Mouse (Mus musculus): ENCODE data around the gene Zgrf1. TPM values are rescaled to one million over a fixed set of nuclear protein-coding genes. Genes with fewer than 3 reads are reported as not detected.
A peak's percentile ranks its signal among the peaks of the same experiment; 100 is the strongest.

Gene Zgrf1
- polyA plus RNA-seq, 1 experiment from 2014 or later: 10.8 TPM

- no peak for ATAC-seq (ENCODE audit: low FRiP score)
- H3K9ac ChIP-seq: no peak overlapping the region
- no peak overlapping the region for H3K4me2 ChIP-seq (replicated peaks)
- no peaks in the 10 kb centered on the region for H3K4me1 ChIP-seq
- H3K9me3 ChIP-seq (replicated peaks): no peaks in the 10 kb centered on the region
- no peaks in the 10 kb centered on the region for H3K27me3 ChIP-seq
- H3K27ac ChIP-seq: no peak overlapping the region
- peaks cover 12% of the 10 kb centered on the region for H3K36me3 ChIP-seq
- WGBS: 94% methylated on average over 1 of the region's 1 CpGs
- no peak overlapping the region for H3K4me3 ChIP-seq
Measured at GRCm38 (mm10) chr3:127597136-127597535, 43.8 kb downstream of the Zgrf1 start.

DNA sequence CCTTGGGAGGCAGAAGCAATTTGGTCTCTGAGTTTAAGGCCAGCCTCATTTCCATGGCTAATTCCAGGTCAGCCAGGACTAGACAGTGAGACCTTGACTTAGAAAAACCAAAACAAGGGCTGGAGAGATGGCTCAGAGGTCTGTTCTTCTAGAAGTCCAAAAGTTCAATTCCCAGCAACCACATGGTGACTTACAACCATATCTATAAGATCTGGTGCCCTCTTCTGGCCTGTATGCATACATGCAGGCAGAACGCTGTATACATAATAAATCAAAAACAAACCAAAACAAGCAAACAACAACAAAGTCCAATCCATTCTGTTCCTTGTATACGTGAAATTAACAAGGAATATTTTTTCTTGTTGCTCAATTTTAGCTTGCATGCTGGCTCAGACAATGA lies 54.8 kb downstream of the Zgrf1 start:
- no peaks in the 10 kb centered on the region for H3K4me1 ChIP-seq
- ATAC-seq (ENCODE audit: low FRiP score): no peak
- 0 out of 2 replicates have a peak, but pooled peaks cover 22% of the 10 kb centered on the region for H3K36me3 ChIP-seq
- H3K4me3 ChIP-seq: no peak overlapping the region
- no peak overlapping the region for H3K9ac ChIP-seq
- WGBS: 95% methylated on average over 2 of the region's 2 CpGs
- no peak overlapping the region for H3K4me2 ChIP-seq (replicated peaks)
- no peaks in the 10 kb centered on the region for H3K9me3 ChIP-seq (replicated peaks)
- no peak overlapping the region for H3K27ac ChIP-seq
- no peaks in the 10 kb centered on the region for H3K27me3 ChIP-seq

DNA sequence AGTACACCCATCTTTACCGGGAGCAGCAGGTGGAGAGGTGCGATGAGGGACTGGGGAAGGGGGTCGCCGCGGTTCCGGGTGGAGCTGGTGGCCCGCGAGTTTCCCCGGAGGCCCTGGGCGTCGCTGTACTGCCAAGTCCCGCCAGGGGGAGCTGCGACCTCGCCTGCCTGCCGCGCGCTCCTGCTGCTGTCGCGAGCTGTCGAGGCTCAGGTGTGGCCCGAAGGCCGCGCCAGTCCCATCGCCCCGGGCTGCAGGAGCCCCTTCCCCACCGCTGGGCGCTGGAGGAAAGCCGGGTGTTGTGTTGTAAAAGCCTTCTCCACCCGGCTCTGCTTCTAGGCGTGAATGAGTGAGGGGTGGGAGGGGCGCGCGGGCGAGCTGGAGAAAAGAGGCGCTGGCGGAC lies 72.0 kb downstream of the Zgrf1 start:
- Histone ChIP-seq H3K36me3 (no peaks in the 10 kb centered on the region), H3K4me3 (peak overlapping the region; percentile 37), H3K27ac (peak overlapping the region; percentile 17; the same call in 1 of the 2 replicates), H3K4me2 (replicated peaks) (peak overlapping the region; percentile 59), H3K9me3 (replicated peaks) (no peaks in the 10 kb centered on the region), H3K27me3 (peaks cover 51% of the 10 kb centered on the region), H3K4me1 (peaks cover 25% of the 10 kb centered on the region), H3K9ac (peak overlapping the region; percentile 50)
- WGBS: 0% methylated on average over 36 of the region's 36 CpGs
- ATAC-seq (ENCODE audit: low FRiP score): peak; percentile 88

- H3K4me3 ChIP-seq: peak overlapping the region; percentile 37
- H3K9me3 ChIP-seq (replicated peaks): no peaks in the 10 kb centered on the region
- H3K4me2 ChIP-seq (replicated peaks): peak overlapping the region; percentile 59
- peak; percentile 61 for ATAC-seq (ENCODE audit: low FRiP score)
- under 1% methylated on average over 28 of the region's 28 CpGs for WGBS
- H3K36me3 ChIP-seq: no peaks in the 10 kb centered on the region
- H3K27me3 ChIP-seq: peaks cover 56% of the 10 kb centered on the region
- no peak overlapping the region; the same call in 1 of the 2 replicates for H3K9ac ChIP-seq
- H3K27ac ChIP-seq: peak overlapping the region; percentile 17; the same call in 1 of the 2 replicates
- peaks cover 25% of the 10 kb centered on the region for H3K4me1 ChIP-seq
Measured at GRCm38 (mm10) chr3:127625701-127626399, 72.6 kb downstream of the Zgrf1 start.

DNA sequence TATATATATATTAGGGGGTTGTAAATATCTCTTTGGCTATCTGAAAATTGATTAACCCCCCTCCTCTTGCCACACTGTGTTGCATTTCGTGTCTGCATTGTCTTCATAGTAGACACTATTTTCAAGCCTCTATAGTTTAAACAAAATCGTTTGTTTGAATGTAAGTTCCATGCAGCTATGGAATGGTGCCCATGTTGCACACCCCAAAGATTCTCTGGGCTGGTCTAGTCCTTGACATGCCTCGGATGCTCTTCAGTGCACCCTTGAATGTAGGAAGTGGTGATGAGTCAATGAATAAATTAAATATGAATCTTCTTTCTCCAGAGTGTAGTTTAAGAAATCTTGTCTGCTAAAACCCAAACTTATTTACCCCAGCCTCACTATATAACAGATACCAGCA lies 73.2 kb downstream of the Zgrf1 start:
- Histone ChIP-seq H3K9ac (no peak overlapping the region), H3K4me1 (peaks cover 28% of the 10 kb centered on the region), H3K4me2 (replicated peaks) (no peak overlapping the region), H3K27ac (no peak overlapping the region), H3K27me3 (peaks cover 62% of the 10 kb centered on the region), H3K36me3 (no peaks in the 10 kb centered on the region), H3K4me3 (no peak overlapping the region), H3K9me3 (replicated peaks) (no peaks in the 10 kb centered on the region)
- WGBS: 5% methylated on average over 3 of the region's 3 CpGs
- no peak for ATAC-seq (ENCODE audit: low FRiP score)

GRCm38 (mm10) chr3:127627151-127627955 lies 74.1 kb downstream of the Zgrf1 start:
- Histone ChIP-seq H3K36me3 (no peaks in the 10 kb centered on the region), H3K9me3 (replicated peaks) (no peaks in the 10 kb centered on the region), H3K9ac (peak overlapping the region; percentile 43; the same call in 1 of the 2 replicates), H3K27ac (peak overlapping the region; percentile 40; the same call in 1 of the 2 replicates), H3K4me1 (peaks cover 34% of the 10 kb centered on the region), H3K4me2 (replicated peaks) (peak overlapping the region; percentile 35), H3K27me3 (peaks cover 71% of the 10 kb centered on the region), H3K4me3 (no peak overlapping the region)
- WGBS: under 1% methylated on average over 28 of the region's 28 CpGs
- ATAC-seq (ENCODE audit: low FRiP score): no peak

DNA sequence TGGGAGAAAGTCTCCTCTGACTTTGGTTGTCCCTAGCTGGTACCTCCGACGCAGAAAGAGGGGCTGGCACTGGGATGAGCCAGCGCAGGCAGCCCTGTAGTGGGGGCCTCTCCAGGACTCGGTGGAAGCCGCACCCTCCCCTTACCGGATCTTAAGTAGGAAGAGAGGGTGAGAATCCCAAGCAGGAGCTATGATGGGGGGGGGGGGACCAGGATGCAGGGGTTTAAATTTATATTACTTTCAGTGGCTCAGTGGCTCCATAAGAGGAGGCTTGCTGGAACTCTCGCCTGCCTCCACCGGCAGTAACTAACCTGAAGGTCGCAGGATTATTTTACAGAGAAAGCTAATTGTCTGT lies 74.6 kb downstream of the Zgrf1 start:
- under 1% methylated on average over 9 of the region's 9 CpGs for WGBS
- H3K27ac ChIP-seq: peak overlapping the region; percentile 40; the same call in 1 of the 2 replicates
- peaks cover 38% of the 10 kb centered on the region for H3K4me1 ChIP-seq
- peak overlapping the region; percentile 35 for H3K4me2 ChIP-seq (replicated peaks)
- H3K27me3 ChIP-seq: peaks cover 76% of the 10 kb centered on the region
- H3K36me3 ChIP-seq: no peaks in the 10 kb centered on the region
- H3K9me3 ChIP-seq (replicated peaks): no peaks in the 10 kb centered on the region
- peak overlapping the region; percentile 43; the same call in 1 of the 2 replicates for H3K9ac ChIP-seq
- ATAC-seq (ENCODE audit: low FRiP score): no peak
- peak overlapping the region; percentile 9; the same call in 1 of the 2 replicates for H3K4me3 ChIP-seq

DNA sequence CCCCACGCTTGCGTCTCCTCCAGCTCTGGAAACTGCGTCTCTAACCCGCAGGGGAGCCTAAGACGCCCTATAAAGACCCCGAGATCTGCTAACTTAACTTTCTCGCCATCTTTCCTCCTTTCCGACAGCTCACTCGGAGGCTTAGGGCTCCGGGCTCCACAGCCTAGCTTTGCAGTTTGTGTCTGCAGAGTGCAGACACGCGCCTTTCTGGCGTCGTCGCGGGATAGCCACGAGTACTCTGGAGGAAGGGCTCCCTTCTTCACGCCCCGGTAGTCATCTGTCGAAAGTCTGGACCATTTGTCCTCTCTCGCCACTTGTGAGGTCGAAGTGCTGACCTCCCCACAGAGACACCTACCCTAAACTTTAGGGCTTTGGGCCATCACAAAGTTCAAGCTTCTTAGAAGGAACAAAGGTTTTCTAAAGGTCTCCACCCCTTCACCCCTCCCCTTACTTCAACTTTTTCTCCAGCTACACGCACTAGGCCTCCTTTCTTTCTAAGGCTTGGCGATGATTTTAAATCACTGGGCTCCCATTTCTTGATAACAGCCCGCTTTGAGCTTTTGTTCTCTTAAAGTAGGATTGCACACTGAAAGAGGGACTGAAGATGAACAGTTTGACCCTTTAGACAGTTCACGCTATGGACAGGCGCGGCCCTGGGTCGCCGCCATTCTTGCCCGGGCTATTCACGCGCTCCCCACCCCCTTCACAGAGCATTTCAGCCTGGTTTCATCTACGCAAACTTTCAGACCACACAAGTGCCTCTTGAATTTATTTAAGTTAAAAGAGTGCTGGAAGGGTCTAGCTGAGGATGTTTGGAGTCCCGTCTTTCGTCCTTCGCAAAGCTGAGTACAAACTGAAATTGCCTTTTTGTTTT lies 75.3 kb downstream of the Zgrf1 start:
- Histone ChIP-seq H3K27ac (no peak overlapping the region), H3K9ac (0 out of 2 replicates have a peak overlapping the region, but pooled peaks have one; percentile 43)
- no peak for ATAC-seq (ENCODE audit: low FRiP score)

GRCm38 (mm10) chr3:127630190-127630589 lies 76.9 kb downstream of the Zgrf1 start:
- H3K27ac ChIP-seq: no peak overlapping the region
- no peaks in the 10 kb centered on the region for H3K9me3 ChIP-seq (replicated peaks)
- H3K4me2 ChIP-seq (replicated peaks): no peak overlapping the region
- H3K27me3 ChIP-seq: peaks cover 82% of the 10 kb centered on the region
- H3K4me3 ChIP-seq: no peak overlapping the region
- 13% methylated on average over 1 of the region's 1 CpGs for WGBS
- no peaks in the 10 kb centered on the region for H3K36me3 ChIP-seq
- ATAC-seq (ENCODE audit: low FRiP score): no peak
- no peak overlapping the region for H3K9ac ChIP-seq
- peaks cover 52% of the 10 kb centered on the region for H3K4me1 ChIP-seq

More for the DNA sequence above, 75.3 kb downstream of the Zgrf1 start:
- no peaks in the 10 kb centered on the region for H3K9me3 ChIP-seq (replicated peaks)
- H3K4me1 ChIP-seq: peaks cover 44% of the 10 kb centered on the region
- peaks cover 82% of the 10 kb centered on the region for H3K27me3 ChIP-seq
- 2% methylated on average over 37 of the region's 37 CpGs for WGBS
- H3K36me3 ChIP-seq: no peaks in the 10 kb centered on the region
- H3K4me3 ChIP-seq: peak overlapping the region; percentile 9; the same call in 1 of the 2 replicates
- peak overlapping the region; percentile 35 for H3K4me2 ChIP-seq (replicated peaks)

DNA sequence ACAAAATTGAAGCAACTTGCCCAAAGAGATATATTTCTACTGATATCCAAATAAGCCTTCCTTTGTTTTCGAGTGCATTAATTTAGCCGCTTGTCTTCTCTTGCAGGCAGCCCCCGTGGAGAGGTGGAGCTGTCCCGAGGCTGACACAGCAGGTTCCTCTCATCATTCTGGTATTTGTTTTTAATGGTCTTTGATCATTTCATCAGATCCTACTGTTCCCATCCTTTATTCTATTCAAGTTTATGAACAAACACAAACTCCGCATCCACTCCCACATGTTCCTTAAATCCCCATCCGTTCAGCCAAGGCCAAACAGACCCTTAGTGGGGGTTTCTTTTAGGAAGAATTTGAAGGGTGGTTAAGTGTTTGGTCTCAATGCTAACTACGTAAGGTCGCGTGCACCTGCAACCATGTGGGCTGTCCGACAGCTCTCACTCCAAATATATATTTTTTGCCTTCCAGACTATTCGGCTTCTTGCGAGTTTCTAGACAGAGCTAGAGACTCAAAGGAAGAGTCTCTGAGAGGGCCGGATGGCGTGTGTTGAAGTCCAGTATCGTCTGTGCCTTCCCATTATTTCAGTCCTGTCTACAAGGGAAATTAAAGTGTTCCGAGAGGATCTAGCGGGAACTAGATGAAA lies 77.6 kb downstream of the Zgrf1 start:
- WGBS: 3% methylated on average over 17 of the region's 17 CpGs
- peaks cover 78% of the 10 kb centered on the region for H3K27me3 ChIP-seq
- no peak overlapping the region; the same call in 1 of the 2 replicates for H3K9ac ChIP-seq
- H3K36me3 ChIP-seq: no peaks in the 10 kb centered on the region
- peak overlapping the region; percentile 67; the same call in 1 of the 2 replicates for H3K4me2 ChIP-seq (replicated peaks)
- H3K9me3 ChIP-seq (replicated peaks): no peaks in the 10 kb centered on the region
- no peak overlapping the region for H3K4me3 ChIP-seq
- no peak for ATAC-seq (ENCODE audit: low FRiP score)
- H3K27ac ChIP-seq: no peak overlapping the region
- peaks cover 47% of the 10 kb centered on the region for H3K4me1 ChIP-seq

- under 1% methylated on average over 10 of the region's 10 CpGs for WGBS
- Histone ChIP-seq H3K4me1 (peaks cover 47% of the 10 kb centered on the region), H3K36me3 (no peaks in the 10 kb centered on the region), H3K27me3 (peaks cover 80% of the 10 kb centered on the region), H3K27ac (no peak overlapping the region), H3K4me2 (replicated peaks) (peak overlapping the region; percentile 67), H3K9me3 (replicated peaks) (no peaks in the 10 kb centered on the region), H3K9ac (no peak overlapping the region; the same call in 1 of the 2 replicates), H3K4me3 (no peak overlapping the region)
- ATAC-seq (ENCODE audit: low FRiP score): no peak
Measured at GRCm38 (mm10) chr3:127631582-127631981, 78.3 kb downstream of the Zgrf1 start.

Data from hindbrain, embryonic 12.5 days (tissue).